Mouse (Mus musculus) cerebellum, adult (tissue): ENCODE results near the gene C1d.
"Not testable (repeated sequence)": the region's sequence is repeated elsewhere in the genome, so short reads cannot be mapped to it uniquely, and the experiment has no call there.

Source experiments
- ATAC-seq: cut with Nextera tagmentation; 2 replicates; pipeline ENCODE4 v1.9.2; 2017; ENCODE audit warnings: mild to moderate bottlenecking, moderate library complexity, mixed read lengths; ENCODE audit not compliant: insufficient number of reproducible peaks, low FRiP score, low TSS enrichment

The C1d gene

DNA sequence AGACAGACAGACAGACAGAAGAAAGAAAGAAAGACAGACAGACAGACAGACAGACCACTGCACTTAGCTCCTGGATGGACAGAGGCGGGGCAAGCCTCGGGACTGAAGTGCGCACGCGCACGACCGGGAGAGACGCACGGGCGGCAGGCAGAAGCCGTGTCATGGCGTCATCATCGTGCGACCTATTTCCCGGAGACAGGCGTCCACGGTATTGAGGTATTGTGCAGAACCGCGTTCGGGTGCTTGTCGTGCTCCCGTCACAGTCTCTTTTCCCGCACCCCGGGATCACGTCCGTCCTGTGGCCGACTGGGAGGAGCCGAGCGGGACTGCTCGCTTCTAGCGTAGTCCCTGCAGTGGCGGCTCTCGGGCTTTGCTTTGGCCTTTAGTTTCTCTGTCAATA is at the start of gene C1d:
C1d (plus strand) TSS at position 137 of the 400 bp plus-strand sequence.
- ATAC-seq: peak; percentile 94

DNA sequence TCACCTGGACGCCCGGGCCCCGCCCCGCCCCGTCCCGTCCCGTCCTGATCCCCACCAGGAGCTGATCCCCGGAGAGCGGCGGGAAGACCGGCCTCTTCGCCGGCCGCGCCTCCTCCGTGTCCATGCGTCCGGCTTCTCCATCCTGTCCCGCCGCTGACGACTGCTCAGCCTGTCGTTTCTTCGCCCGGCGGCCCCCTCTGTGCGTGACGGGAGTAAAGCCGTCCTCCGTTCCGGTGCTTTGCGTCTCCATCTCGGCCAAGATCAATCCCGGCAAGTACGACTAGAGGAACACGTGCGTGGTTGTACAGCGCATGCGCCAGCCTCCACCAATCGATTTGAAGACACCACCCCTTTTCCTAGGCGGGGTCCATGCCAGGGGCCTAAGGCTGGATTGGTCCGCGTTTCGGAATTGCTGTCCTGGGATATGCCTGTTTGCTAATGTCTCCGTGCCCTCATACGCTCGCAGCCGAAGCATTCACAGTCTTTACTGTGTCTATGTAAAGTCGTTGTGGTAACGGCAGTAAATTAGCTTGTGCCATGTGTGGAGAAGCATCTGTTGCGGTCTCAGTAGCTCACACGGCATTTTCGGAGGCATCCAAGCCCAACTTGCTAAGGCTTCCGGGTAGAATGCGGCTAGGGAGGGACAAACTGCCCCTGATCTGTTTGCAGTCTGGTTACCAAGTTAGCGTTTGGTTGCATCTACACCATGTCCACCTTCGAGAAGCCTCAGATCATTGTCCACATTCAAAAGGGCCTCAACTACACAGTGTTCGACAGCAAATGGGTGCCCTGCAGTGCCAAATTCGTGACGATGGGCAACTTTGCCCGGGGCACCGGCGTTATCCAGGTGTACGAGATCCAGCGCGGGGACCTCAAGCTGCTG is 45.9 kb upstream of the C1d start, which contains the start of gene Pno1:
Pno1 (minus strand) TSS at position 311 of the 883 bp plus-strand sequence.
- peak; percentile 97 for ATAC-seq

DNA sequence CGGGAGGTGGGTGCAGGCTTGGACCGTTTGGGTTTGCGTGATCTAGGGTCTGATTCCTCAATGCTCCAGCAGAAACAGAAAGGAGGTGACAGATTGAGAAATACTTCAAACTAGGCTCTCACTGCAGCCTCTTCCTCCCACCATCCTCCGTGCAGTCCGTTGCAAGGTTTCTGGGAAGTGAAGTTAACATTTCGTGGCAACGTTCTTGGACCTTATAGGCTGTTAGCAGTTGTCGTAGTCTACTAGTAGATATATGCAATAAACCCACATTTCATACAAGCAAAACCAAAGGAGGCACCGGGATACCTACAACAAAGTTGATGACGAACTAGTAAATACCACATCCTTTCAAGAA is 45.3 kb upstream of the C1d start:
- ATAC-seq: no peak

DNA sequence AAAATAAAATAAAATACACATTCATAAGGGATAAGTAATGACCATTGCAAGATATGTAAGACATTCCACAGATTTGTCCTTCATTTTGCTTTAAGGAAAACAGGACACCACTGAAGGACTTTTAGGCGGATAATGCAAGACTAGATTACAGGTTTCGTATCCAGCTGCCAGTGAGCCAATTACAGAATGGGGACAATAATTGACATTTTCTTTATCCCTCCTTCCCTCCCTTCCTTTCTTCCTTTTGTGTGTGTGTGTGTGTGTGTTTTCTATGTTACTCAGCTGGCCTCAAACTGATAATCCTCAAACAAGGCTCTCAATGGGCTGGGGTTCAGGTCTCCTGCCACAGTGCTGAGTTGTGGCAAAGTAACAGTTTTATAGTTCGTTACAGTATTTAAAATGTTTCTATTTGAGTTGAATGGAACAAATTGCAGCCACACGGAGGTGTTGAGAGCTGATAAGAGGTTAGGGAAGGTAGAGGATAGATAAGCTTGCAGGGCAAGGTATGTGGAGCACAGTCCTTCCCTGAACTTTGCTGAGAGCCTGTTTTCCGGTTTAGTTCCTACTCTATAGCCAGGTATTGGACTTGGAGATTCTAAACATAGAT is 44.4 kb upstream of the C1d start:
- no peak for ATAC-seq

DNA sequence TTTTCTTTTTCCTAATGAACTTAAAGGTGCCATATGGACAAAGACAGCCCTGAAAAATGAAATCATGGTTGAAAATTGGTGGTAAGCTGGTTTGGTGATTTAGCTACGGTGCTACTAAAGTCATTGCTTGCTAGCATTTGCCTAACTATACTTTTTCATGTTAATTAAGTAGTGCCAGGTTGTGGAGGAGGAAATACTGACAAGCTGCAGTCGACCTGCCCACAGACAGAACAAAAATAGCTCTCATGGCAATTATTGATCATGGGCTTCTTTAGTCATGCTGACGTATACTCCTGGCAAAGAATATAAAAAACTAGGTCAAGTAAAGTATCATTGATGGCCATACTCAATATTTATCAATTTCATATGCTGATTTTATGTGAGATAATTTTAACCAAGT is 41.9 kb upstream of the C1d start:
- ATAC-seq: no peak

DNA sequence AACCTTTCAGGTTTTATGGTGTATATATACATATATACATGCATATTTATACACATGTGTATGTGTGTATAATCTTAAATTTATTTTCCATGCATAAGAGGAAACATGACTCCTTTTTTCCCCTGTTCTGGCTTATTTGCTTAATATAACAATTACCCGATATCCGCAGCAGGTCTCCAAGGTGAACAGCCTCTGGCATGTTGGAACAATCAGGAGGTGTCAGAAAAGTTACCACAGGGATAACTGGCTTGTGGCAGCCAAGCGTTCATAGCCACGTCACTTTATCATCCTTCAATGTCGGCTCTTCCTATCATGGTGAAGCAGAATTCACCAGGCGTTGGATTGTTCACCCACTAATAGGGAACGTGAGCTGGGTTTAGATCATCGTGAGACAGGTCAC is 36.3 kb upstream of the C1d start:
- no peak for ATAC-seq

DNA sequence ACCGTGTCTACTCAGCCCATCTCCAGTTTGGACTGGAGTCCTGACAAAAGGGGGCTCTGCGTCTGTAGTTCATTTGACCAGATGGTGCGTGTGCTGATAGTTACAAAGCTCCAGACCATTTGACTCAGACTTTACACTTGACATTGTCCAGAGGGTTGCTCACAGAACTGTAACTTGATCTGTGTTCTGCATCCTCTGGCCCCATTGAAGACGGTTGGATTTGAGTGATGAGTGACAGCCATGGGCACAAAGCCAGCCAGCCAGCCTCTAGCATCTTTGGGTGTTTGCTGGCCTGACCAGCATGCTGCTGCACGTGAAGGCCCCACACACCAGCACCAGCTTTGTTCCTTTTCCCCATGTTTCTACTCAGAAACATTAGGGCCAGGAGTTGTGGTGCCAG is 24.6 kb upstream of the C1d start:
- no peak for ATAC-seq

DNA sequence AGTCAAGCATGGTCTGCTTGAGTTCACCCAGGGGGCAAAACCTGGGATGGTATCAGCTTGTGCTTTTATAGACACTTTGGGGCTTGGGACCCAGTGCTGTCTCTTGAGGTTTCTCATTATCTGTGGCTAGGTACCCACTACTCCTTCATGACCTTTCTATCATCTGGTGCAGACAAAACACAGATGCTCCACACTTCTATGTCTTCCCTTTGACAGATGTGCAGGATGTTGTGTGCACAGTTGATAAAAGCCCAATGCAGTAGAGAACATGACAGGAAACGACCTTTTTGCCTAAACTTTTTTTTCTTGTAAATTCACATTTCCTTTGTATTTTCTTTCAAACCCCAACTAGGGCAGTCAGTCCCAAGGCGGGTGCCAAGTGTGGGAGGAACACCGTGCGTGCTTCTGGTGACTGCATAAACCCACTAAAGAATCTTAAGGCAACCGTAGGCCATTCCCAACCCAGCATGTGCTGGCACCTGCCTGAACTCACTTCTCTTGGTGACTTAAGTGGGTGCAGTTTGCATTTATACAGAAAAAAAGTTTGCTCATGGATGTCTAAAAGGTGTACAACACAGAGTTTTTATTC is 20.8 kb upstream of the C1d start:
- no peak for ATAC-seq

DNA sequence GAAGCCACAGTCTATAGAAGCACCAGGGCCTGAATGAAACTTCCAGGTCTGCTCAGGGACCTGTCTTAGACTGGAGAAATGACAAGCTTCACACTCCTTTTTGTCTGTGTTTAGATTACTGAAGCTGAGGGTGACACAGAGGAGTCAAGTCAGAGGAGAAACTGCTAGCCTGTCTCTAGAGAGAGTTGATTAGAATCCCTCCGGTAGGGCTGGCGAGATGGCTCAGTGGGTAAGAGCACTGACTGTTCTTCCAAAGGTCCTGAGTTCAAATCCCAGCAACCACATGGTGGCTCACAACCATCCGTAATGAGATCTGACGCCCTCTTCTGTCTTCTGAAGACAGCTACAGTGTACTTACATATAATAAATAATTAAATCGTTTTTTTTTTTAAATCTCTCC is 18.8 kb upstream of the C1d start:
- not testable (repeated sequence) for ATAC-seq

DNA sequence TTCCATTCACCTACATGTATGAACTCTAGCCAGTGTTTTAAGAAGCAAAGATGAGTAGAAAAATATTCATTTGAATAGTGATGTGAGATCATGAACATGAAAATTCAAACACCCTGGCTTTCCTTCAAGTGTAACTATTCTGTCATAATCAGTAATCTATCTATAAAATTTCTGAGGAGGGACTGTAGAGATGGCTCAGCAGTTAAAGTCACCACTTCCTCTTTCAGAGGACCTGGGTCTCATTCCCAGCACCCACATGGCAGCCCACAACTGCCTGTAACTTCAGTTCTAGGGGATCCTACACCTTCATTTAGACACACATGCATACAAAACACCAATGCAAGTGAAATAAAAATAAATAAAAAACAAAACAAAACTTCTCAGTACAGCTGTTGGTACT is 8.7 kb upstream of the C1d start:
- no peak for ATAC-seq

DNA sequence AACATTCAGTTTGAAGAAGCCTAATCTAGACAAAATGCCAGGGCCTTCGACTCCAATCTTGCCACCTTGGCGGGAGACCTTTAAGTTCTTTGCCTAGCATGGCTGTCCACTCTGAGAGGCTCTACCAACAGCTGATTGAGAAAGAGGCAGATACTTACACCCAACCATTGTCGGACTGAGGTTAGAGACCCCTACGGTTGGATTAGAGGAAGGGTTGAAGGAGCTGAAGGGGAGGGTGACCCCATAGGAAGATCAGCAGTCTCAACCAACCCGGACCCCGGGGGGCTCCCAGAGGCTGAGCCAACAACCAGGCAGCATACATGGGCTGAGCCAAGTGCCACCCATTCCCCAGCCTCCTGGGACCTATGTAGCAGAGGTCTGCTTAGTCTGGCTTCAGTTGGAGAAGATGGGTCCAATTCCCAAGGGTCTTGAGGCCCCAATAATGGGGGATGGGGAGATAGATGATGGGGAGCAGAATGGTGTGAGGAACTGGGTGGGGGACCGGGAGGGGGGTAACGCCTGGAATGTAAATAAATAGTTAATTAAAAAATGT is 490 bp upstream of the C1d start:
- 0 out of 2 replicates have a peak, but pooled peaks have one; percentile 27 for ATAC-seq

DNA sequence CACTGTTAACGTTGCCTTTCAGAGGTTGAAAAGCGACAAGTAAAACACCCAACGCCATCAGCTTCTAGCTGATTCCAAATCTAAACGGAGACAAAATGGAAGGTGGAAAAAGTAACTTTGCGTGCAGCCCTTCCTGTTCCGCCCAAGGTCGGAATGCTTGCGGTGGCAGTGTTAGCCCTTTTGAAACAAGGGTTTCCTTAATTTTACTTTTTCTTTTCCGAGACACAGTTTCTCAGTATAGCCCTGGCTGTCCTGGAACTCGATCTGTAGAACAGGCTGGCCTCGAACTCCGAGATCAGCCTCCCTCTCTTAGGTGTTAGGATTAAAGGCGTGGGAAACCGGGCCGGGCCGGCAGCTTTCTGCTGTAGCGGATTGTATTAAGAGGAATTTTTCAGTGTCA is 482 bp downstream of the C1d start:
- no peak for ATAC-seq

DNA sequence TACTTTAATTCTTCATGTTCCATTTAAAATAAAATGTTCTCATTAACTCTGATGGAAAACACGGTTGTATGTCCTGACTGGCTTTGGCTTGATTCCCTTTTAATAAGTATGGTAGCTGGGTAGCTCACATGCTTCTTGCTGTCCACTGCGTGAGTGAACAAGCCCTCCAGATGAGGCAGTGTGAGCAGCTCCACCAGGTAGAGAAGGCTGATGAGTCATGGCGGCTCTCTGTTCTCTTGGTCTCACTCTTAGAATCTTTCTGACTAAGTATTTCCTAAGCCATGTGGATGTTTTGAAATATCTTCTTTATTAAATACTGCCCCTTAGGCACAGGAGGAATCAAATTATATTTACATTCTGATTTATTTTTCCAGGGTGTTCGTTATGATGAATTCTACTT is 9.8 kb downstream of the C1d start:
- ATAC-seq: no peak

DNA sequence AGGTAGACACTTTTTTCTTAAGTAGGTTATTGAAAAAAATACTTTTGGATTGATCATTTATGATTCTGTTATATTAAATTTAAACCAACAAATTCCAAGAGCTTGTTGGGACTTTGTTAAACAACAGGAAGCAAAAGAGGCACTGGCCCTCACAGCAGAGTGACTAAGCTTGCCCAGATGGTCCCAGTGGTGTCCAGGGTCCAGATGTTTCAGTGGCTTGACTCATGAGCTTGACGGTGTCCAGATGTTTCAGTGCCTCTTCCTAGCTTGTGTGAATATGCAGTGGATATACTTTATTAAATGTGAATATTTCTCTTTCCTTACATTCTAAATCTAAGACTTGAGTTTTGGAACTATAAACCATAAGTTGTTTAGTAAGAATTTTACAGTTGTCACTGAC is 11.4 kb downstream of the C1d start:
- no peak for ATAC-seq

DNA sequence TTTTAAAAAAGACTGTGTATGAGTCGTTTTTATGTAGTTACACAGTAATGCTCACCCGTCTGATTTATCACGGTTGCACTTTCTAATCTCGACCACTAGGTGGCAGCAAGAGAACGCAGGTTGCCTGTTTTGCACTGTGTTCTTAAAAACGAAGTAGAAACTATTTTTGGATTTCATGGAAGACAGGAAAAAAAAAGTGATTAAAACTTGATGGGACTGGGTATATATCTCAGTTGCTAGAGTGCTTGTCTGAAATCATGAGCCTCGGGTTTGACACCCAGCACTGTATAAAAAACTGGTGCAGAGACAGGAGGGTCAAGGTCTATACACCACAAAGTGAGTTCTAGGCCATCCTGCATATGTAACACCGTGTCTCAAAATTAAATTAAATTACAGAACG is 22.6 kb downstream of the C1d start:
- no peak for ATAC-seq

DNA sequence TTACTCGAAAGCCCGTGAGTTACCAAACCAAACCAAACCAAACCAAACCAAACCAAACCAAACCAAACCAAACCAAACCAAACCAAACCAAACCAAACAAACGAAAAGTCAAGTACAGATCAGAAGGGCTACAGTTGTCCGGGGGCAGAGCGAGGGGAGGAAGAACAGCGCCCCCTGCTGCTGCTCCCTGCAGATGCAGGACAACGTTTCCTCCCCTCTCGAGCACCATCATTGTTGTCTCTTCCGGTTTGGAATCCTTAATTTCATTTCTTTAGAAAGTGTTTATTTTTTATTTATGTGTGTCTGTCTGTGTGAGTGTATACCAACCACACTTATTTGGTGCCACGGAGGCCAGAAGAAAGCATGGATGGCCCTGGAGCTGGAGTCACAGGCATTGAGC is 26.7 kb downstream of the C1d start:
- ATAC-seq: no peak

DNA sequence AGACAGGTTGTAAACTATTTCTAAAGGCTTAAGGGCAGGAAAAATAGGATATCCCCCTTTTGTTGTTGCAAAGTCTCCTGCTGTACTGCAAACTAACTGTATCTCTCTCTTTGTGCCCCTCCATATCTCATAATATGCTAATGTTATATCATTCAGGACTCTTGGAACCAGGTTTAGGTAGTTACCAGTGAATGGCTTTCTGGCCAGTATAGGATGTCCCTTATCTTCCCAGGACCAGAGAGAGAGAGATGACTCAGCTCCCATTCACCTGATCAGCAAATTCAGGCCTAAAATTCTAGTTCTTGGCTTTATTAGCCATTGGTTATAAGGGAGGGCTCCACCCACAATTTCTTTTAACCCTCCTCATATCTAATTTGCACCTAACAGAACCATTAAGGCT is 31.5 kb downstream of the C1d start:
- ATAC-seq: no peak

DNA sequence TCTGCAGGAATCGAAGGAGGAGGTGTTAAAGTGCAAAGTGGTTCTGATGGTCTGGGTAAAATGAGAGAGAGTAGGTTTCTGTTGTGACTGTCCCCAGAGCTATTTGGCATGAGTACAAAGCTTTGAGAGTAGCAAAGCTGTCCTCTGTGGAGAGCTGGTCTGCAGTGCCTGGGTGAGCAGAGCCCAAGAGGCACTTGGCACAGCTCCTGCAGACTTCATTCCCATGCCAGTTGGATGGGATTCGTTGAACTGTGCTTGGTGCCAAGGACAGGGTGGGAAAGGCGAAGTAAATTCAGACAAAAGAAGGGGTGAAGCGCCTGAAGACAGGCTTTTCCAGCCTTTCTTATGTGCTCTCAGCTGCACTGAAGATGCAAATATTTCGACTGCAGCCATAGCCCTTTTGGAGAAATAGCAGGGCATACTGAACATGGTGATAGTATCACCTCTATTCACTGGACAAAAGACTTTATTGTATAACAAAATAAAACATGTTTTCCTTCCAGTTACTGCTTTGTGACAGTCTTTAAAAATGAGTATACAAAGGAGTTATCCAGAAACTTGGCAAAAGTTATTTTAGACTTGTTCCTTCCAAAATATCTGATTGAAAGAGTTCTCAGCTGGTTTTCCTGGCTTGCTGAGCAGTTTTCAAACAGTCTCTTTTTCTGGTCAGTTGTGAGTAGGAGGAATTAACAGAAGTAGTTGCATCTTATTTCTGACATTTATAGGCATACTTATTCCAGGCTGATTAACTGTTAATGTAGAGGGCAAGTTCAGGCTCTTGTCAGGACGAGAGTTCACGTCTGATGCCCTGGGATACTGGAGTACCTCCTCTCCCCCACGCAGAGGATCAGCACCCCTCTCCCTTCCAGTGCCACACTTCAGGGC is 48.9 kb downstream of the C1d start:
- ATAC-seq: peak; percentile 66

DNA sequence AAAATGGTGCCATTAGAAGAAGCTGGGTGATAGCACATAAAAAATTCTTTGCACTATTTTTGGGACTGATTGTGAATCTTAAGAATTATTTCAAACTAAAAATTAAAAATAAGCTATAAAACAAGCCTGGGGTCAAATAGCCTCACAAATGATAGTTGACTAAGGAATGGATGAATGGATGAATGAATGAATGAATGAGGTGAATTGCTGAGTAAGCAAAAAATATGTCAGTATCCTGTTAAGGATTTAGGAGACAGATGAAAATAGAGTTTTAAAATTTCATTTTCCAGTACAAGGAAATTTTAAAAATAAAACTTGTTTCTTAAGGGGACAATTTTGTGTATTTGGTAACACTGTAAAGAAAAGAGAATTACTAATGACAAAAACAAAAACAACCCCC is 50.1 kb downstream of the C1d start:
- no peak for ATAC-seq
